ENCODE assay signal across 27 mouse cellular contexts in the genomic region with DNA sequence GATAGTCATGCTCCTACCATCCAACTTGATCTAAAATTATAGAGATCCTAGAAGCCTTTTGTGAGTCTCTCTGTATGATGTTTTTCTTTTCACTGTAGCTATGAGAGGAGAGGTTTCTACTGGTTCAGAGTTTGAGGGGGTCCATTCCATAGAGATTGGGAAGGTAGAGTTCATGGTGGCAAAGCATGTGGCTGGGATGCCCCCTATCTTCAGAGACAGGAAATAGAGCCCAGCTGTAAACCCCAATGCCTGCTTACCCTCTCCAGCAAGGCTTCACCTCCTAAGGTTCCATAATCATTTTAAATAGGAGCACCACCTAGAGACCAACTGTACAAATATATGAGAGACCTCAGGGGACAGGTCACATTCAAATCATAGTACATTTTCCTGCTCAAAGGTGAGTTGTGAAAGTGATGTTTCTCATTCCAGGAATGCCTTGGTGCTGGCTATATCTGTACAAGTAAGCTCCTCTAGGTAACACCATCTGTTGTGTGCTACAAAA. TPM values are rescaled to one million over a fixed set of nuclear protein-coding genes. Genes with fewer than 3 reads are reported as not detected.
DNase-seq lines count a peak whose midpoint lies in the region; TF ChIP-seq lines count a peak whose summit lies in the region.
"Had no signal": no experiment of that assay in that cellular context is flagged by ENCODE, and none has a peak within 500 bp of the region (broad histone marks: within the 10 kb centered on the region; RNA-seq: fewer than 3 reads in every experiment).

No protein-coding gene starts in this region.

- H3K36me3 ChIP-seq in CH12.LX (replicated peaks in 1 of 2; ENCODE audit: control insufficient read depth in 1 of 2, insufficient read depth in 1 of 2, low read length in 1 of 2): no peaks in the 10 kb centered on the region
- H3K36me3 ChIP-seq: kidney, embryonic 15.5 days; liver, embryonic 13.5 days; midbrain, embryonic 12.5 days; neural tube, embryonic 13.5 days had no signal

- no peak overlapping the region for H3K4me3 ChIP-seq in gastrocnemius, adult 2 months
- H3K4me3 ChIP-seq in layer of hippocampus, adult 2 months: no peak overlapping the region
- no peak overlapping the region for H3K4me3 ChIP-seq in CH12.LX (replicated peaks in 1 of 3; ENCODE audit: low read depth in 2 of 3, low read length in 2 of 3, poor library complexity in 1 of 3)
- no peak overlapping the region for H3K4me3 ChIP-seq in cortical plate, adult 2 months (ENCODE audit: insufficient read depth, low read length)
- H3K4me3 ChIP-seq: forebrain, embryonic 13.5 days; kidney, embryonic 15.5 days; liver, embryonic 13.5 days; megakaryocyte, embryonic 14.5 days; midbrain, embryonic 12.5 days; neural tube, embryonic 13.5 days had no signal

- no peak overlapping the region for H3K9ac ChIP-seq in CH12.LX (ENCODE audit: insufficient read depth, low read depth)
- H3K9ac ChIP-seq: forebrain, embryonic 13.5 days; kidney, embryonic 15.5 days; liver, embryonic 13.5 days; lung, embryonic 14.5 days; midbrain, embryonic 12.5 days; neural tube, embryonic 13.5 days had no signal

- H3K9me3 ChIP-seq in CH12.LX (replicated peaks; ENCODE audit: low read length): no peaks in the 10 kb centered on the region
- H3K9me3 ChIP-seq: forebrain, embryonic 13.5 days; kidney, embryonic 15.5 days; liver, embryonic 13.5 days; megakaryocyte, embryonic 14.5 days; midbrain, embryonic 12.5 days; neural tube, embryonic 13.5 days had no signal

- H3K4me2 ChIP-seq in CH12.LX (ENCODE audit: insufficient read depth, low read depth, poor library complexity, severe bottlenecking): no peak overlapping the region
- H3K4me2 ChIP-seq: forebrain, embryonic 13.5 days; kidney, embryonic 15.5 days; liver, embryonic 13.5 days; lung, embryonic 14.5 days; midbrain, embryonic 12.5 days; neural tube, embryonic 13.5 days had no signal

- dilution Hi-C loops in CH12.LX (cut with MboI; ENCODE audit: extremely low pct_ligation_motif_present, extremely low pct_unique_long_range_greater_than_20kb, low sequenced_read_pairs): no loop called here

- H3K4me1 ChIP-seq in CH12.LX (ENCODE audit: control insufficient read depth in 1 of 2, insufficient read depth in 2 of 2): peaks cover 5 to 21% of the 10 kb centered on the region in 2 experiments; a peak in 3 of 4 replicates
- H3K4me1 ChIP-seq in cortical plate, adult 2 months (ENCODE audit: control insufficient read depth, insufficient read depth, low read length): no peaks in the 10 kb centered on the region
- H3K4me1 ChIP-seq: forebrain, embryonic 13.5 days; kidney, embryonic 15.5 days; megakaryocyte, embryonic 14.5 days; midbrain, embryonic 12.5 days; neural tube, embryonic 13.5 days had no signal

- H3K79me2 ChIP-seq in CH12.LX (replicated peaks; ENCODE audit: control insufficient read depth, extremely low read depth, insufficient read depth, poor library complexity, severe bottlenecking): no peaks in the 10 kb centered on the region

- no peak for DNase-seq in gastrocnemius, adult 2 months
- no peak for DNase-seq in gastrocnemius, postnatal 36 days
- DNase-seq in layer of hippocampus, adult 2 months (ENCODE audit: low spot score in 2 of 2): no peak
- no peak for DNase-seq in layer of hippocampus, adult 9-11 months
- no peak for DNase-seq in CH12.LX (ENCODE audit: extremely low read depth)
- no peak for DNase-seq in T-cell, adult 2 months (ENCODE audit: low spot score)
- DNase-seq in frontal cortex, postnatal 10 days (ENCODE audit: low spot score in 2 of 2): no peak
- DNase-seq: adrenal gland, adult 2 months; adrenal gland, postnatal 36 days; cerebellum, adult 2 months; cerebellum, postnatal 14 days; heart, postnatal 14 days; kidney, postnatal 36 days; layer of hippocampus, postnatal 36 days; liver, embryonic 13.5 days; lung, embryonic 14.5 days; lung, postnatal 36 days; retina, postnatal 1 day; right cerebral cortex, postnatal 14 days; thymus, adult 18-20 months; thymus, postnatal 25 days had no signal

- TF ChIP-seq CTCF in gastrocnemius, adult 2 months (IDR thresholded peaks at IDR 0.05): peak; percentile 36; the same call in 1 of the 2 replicates
- TF ChIP-seq CTCF in layer of hippocampus, adult 2 months (conservative IDR thresholded peaks at IDR 0.05): peak; percentile 58
- TF ChIP-seq CTCF in CH12.LX (conservative IDR thresholded peaks at IDR 0.05 in 1 of 2, IDR thresholded peaks at IDR 0.05 in 1 of 2; ENCODE audit: low read depth in 2 of 2, low read length in 2 of 2): peak in 1 of 2 experiments; percentile 58; a peak in 2 of 4 replicates
- 0 out of 2 replicates have a peak, but pooled peaks have one; percentile 7 for TF ChIP-seq CTCF in cortical plate, adult 2 months (IDR thresholded peaks at IDR 0.05; ENCODE audit: extremely low read depth, insufficient read depth, low read length)

- no peak overlapping the region for H3K27ac ChIP-seq in gastrocnemius, adult 2 months
- H3K27ac ChIP-seq in layer of hippocampus, adult 2 months: no peak overlapping the region
- no peak overlapping the region for H3K27ac ChIP-seq in CH12.LX (ENCODE audit: insufficient read depth, low read depth)
- no peak overlapping the region for H3K27ac ChIP-seq in cortical plate, adult 2 months (ENCODE audit: insufficient read depth, low read length)
- H3K27ac ChIP-seq: forebrain, embryonic 13.5 days; kidney, embryonic 15.5 days; liver, embryonic 13.5 days; midbrain, embryonic 12.5 days; neural tube, embryonic 13.5 days had no signal

- in situ Hi-C loops in CH12.LX (cut with MboI; ENCODE audit: low pct_ligation_motif_present, low pct_unique_long_range_greater_than_20kb, low sequenced_read_pairs): no loop called here

- TF ChIP-seq RAD21 in CH12.LX (IDR thresholded peaks at IDR 0.05; ENCODE audit: low read depth, low read length): peak; percentile 48

- no peak for TF ChIP-seq POLR2A in CH12.LX (IDR thresholded peaks at IDR 0.05; ENCODE audit: low read depth, low read length)
- no peak for TF ChIP-seq POLR2A in cortical plate, adult 2 months (IDR thresholded peaks at IDR 0.05; ENCODE audit: extremely low read depth, insufficient read depth, low read length)

- intact Hi-C loops in gastrocnemius, adult 2 months (cut with DNase I): loop anchor here (10.0 kb wide), 1 partner anchor 148 kb away; no protein-coding TSS in a partner anchor
- intact Hi-C loops in gastrocnemius, postnatal 36 days (cut with DNase I): loop anchor here (10.0 kb wide), 1 partner anchor 138 kb away; no protein-coding TSS in a partner anchor

- no peak for TF ChIP-seq EP300 in CH12.LX (IDR thresholded peaks at IDR 0.05; ENCODE audit: low read length)

- H3K27me3 ChIP-seq in CH12.LX (replicated peaks): no peaks in the 10 kb centered on the region
- H3K27me3 ChIP-seq: neural tube, embryonic 13.5 days had no signal

TF ChIP-seq in CH12.LX, 34 proteins besides CTCF, POLR2A, EP300 and RAD21:
- no peak for TF ChIP-seq USF2 (conservative IDR thresholded peaks at IDR 0.05; ENCODE audit: low read depth, low read length)
- peak; percentile 12; the same call in 1 of the 2 replicates for TF ChIP-seq SMC3 (IDR thresholded peaks at IDR 0.05; ENCODE audit: low read depth, low read length)

RNA-seq across cellular contexts. Expression of gene Pdzd8, which starts 36.9 kb away (rescaled TPM):
- total RNA-seq in gastrocnemius, adult 2 months (2021): 10 to 100 TPM; 12.1 to 17.8 TPM
- 10 to 100 TPM; 10.3 to 13.3 TPM for total RNA-seq in gastrocnemius, postnatal 36 days (2021)
- 10 to 100 TPM; 48.7 to 49.7 TPM for total RNA-seq in layer of hippocampus, adult 2 months (2021)
- total RNA-seq in CH12.LX (2012; rRNA removed) (14.5 and 15.7 TPM in 2 replicates), CH12.LX (2014; rRNA removed) (20.2 and 21.4 TPM in 2 replicates)
- polyA plus RNA-seq in CH12.LX (2012; ENCODE audit: insufficient read length, low read depth): 19.9 and 22.8 TPM in 2 replicates
- 19.8 and 20.4 TPM in 2 replicates for polyA plus RNA-seq in cortical plate, adult 2 months (2012; rRNA removed)
